Mouse (Mus musculus) small intestine, adult 2 months (tissue): Measurements from ENCODE around the gene Kcng1. TPM values are rescaled to one million over a fixed set of nuclear protein-coding genes. Genes with fewer than 3 reads are reported as not detected.

ENCODE experiments used
- H3K27ac ChIP-seq: fragments of 200-500 bp; 2 replicates; pipeline ENCODE4 v1.5.1; 2012; ENCODE audit warnings: low read depth, low read length, control low read depth, inconsistent platforms; ENCODE audit not compliant: insufficient read depth
- H3K27me3 ChIP-seq: fragments of 200-500 bp; 2 replicates; pipeline ENCODE4 v1.6.1; 2012; ENCODE audit warnings: mild to moderate bottlenecking, moderate library complexity, low read length, inconsistent platforms; ENCODE audit not compliant: control insufficient read depth, insufficient read depth
- H3K36me3 ChIP-seq: fragments of 200-500 bp; 2 replicates; pipeline ENCODE4 v1.6.1; 2012; ENCODE audit warnings: mild to moderate bottlenecking, low read length, control low read depth, inconsistent platforms; ENCODE audit not compliant: control insufficient read depth, insufficient read depth
- H3K4me1 ChIP-seq: fragments of 200-500 bp; 2 replicates; pipeline ENCODE4 v1.6.1; 2012; ENCODE audit warnings: low read length, inconsistent platforms, mixed read lengths; ENCODE audit not compliant: control insufficient read depth, insufficient read depth, insufficient read length
- H3K4me3 ChIP-seq: fragments of 200-500 bp; 2 replicates; pipeline ENCODE4 v1.5.1; 2012; ENCODE audit warnings: low read depth, mild to moderate bottlenecking, control low read depth, inconsistent platforms, low read length, moderate library complexity
- CTCF ChIP-seq: fragments of 200-500 bp; IDR thresholded peaks from 2 replicates; pipeline ENCODE4 v1.5.1; 2012; ENCODE audit warnings: low read depth, mild to moderate bottlenecking, control low read depth, inconsistent platforms, low read length, moderate library complexity, mixed read lengths; ENCODE audit not compliant: insufficient replicate concordance, insufficient read length; ENCODE audit errors: extremely low read depth
- POLR2A ChIP-seq: fragments of 200-500 bp; IDR thresholded peaks from 2 replicates; pipeline ENCODE4 v1.6.1; 2012; ENCODE audit warnings: low read depth, mild to moderate bottlenecking, control low read depth, inconsistent platforms, low read length, moderate library complexity
- WGBS: fragments of 180-500 bp; shearing (Covaris S2); methylation state at CpG from one replicate; pipeline ENCODE4 v1.1.7; 2018; 5-methylcytosine and 5-hydroxymethylcytosine counted together
- polyA plus RNA-seq: library from polyadenylated mRNA; depleted of rRNA; stranded (reverse); fragments of >200 nt; gene quantifications from 2 replicates; pipeline ENCODE4 v1.2.3, GENCODE M21; 2012

The Kcng1 gene
- polyA plus RNA-seq, 1 experiment = 1.3 TPM

- no peaks in the 10 kb centered on the region for H3K27me3 ChIP-seq
- H3K4me3 ChIP-seq = no peak overlapping the region
- no peaks in the 10 kb centered on the region for H3K36me3 ChIP-seq
- WGBS = 30% methylated on average over 2 of the region's 2 CpGs
- H3K27ac ChIP-seq = no peak overlapping the region
- TF ChIP-seq CTCF (0 out of 2 replicates have a peak, but pooled peaks have one; percentile 16), POLR2A (no peak)
- H3K4me1 ChIP-seq = no peaks in the 10 kb centered on the region
Measured at GRCm38 (mm10) chr2:168248856-168249245, 32.7 kb downstream of the Kcng1 start.

GRCm38 (mm10) chr2:168248167-168248855 is 33.2 kb downstream of the Kcng1 start:
- whole genome bisulfite sequencing = 66% methylated on average over 8 of the region's 8 CpGs
- no peak overlapping the region for H3K4me3 ChIP-seq
- no peak for TF ChIP-seq CTCF
- TF ChIP-seq POLR2A = no peak

GRCm38 (mm10) chr2:168245571-168245970 is 36.0 kb downstream of the Kcng1 start:
- H3K27ac ChIP-seq = no peak overlapping the region
- WGBS = 34% methylated on average over 8 of the region's 8 CpGs
- H3K36me3 ChIP-seq = no peaks in the 10 kb centered on the region
- H3K27me3 ChIP-seq = no peaks in the 10 kb centered on the region
- no peaks in the 10 kb centered on the region for H3K4me1 ChIP-seq
- TF ChIP-seq CTCF (no peak), POLR2A (no peak)
- H3K4me3 ChIP-seq = no peak overlapping the region

More at GRCm38 (mm10) chr2:168248167-168248855, 33.2 kb downstream of the Kcng1 start:
- Histone ChIP-seq H3K27me3 (no peaks in the 10 kb centered on the region), H3K36me3 (no peaks in the 10 kb centered on the region), H3K27ac (no peak overlapping the region), H3K4me1 (no peaks in the 10 kb centered on the region)

DNA sequence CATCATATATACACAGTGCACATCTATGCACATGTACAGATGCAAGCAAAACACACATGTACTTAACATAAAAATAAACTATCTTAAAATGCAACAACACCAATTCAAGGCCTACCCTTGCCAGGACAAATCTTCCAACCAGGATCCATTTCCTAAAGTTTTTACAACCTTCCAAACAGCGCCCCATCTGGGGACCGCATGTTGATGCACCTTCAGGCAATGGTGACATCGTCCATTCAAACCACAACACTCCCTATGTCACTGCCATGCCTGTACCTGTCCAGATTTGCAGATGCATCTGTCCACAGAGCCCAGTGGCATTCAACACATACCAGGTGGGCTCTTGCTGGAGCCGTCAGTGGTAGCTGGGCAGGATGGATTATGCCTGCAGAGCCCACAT is 38.3 kb downstream of the Kcng1 start:
- TF ChIP-seq CTCF (no peak), POLR2A (no peak)
- WGBS = 72% methylated on average over 4 of the region's 4 CpGs
- no peak overlapping the region for H3K4me3 ChIP-seq

GRCm38 (mm10) chr2:168242841-168243240 is 38.7 kb downstream of the Kcng1 start:
- Histone ChIP-seq H3K27ac (no peak overlapping the region), H3K4me1 (no peaks in the 10 kb centered on the region), H3K27me3 (no peaks in the 10 kb centered on the region; the same call in none of the 2 replicates), H3K36me3 (no peaks in the 10 kb centered on the region), H3K4me3 (no peak overlapping the region)
- TF ChIP-seq POLR2A (no peak), CTCF (no peak)

More for the DNA sequence above, 38.3 kb downstream of the Kcng1 start:
- Histone ChIP-seq H3K36me3 (no peaks in the 10 kb centered on the region), H3K27ac (no peak overlapping the region), H3K4me1 (no peaks in the 10 kb centered on the region), H3K27me3 (no peaks in the 10 kb centered on the region; the same call in none of the 2 replicates)

DNA sequence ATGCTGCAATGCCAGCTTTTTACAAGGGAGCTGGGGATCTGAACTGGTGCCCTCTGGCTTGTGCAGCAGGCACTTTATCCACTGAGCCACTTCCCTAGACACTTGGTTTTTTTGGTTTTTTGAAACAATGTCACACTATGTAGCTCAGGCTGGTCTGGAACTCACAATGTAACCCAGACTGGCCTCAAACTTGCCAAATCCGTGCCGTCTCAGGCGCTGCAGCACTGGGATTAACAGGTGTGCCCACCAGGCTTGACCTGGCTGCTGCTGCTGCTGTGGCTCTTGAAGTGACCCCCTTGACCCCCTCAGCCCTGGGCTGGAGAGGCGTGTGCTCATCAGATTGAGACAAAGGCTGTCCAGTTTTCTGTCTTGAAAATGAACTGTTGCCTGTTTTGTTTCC is 43.2 kb downstream of the Kcng1 start:
- no peaks in the 10 kb centered on the region; the same call in none of the 2 replicates for H3K27me3 ChIP-seq
- WGBS = 86% methylated on average over 4 of the region's 4 CpGs
- TF ChIP-seq POLR2A (no peak), CTCF (no peak)

DNA sequence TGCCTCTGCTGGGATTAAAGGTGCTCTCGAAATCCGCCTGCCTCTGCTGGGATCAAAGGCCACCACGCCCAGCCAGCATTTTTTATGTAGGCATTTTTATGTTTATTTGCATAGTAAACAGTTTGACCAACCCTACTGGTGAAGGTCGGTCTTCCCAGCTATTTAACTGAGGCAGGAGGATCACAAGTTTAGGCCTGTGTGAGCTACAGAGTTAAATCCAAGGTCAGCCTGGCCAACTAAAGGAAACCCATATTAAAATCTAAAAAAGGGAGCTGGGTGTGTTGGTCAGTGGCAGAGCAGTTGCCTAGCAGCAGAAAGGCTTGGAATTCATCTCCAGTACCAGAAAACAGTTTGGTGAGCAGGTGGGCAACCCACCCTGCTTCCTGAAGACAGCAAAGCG is 48.2 kb downstream of the Kcng1 start:
- Histone ChIP-seq H3K4me1 (peaks cover 6% of the 10 kb centered on the region), H3K27ac (no peak overlapping the region), H3K27me3 (no peaks in the 10 kb centered on the region; the same call in 1 of the 2 replicates), H3K4me3 (no peak overlapping the region), H3K36me3 (0 out of 2 replicates have a peak, but pooled peaks cover 5% of the 10 kb centered on the region)
- 61% methylated on average over 5 of the region's 5 CpGs for WGBS
- no peak for TF ChIP-seq POLR2A
- no peak for TF ChIP-seq CTCF

More for the DNA sequence above, 43.2 kb downstream of the Kcng1 start:
- no peaks in the 10 kb centered on the region for H3K4me1 ChIP-seq
- 0 out of 2 replicates have a peak, but pooled peaks cover 3% of the 10 kb centered on the region for H3K36me3 ChIP-seq
- H3K4me3 ChIP-seq = no peak overlapping the region
- no peak overlapping the region for H3K27ac ChIP-seq

DNA sequence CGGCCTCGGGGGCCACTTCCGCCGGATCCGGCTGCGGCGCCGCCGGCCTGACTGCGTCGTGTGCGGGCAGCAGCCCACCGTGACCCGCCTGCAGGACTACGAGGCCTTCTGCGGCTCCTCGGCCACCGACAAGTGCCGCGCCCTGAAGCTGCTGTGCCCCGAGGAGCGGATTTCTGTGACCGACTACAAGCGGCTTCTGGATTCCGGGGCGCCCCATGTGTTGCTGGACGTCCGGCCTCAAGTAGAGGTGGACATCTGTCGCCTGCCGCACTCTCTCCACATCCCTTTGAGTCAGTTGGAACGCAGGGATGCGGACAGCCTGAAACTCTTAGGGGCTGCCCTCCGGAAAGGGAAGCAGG is 50.1 kb downstream of the Kcng1 start:
- peaks cover 8% of the 10 kb centered on the region for H3K36me3 ChIP-seq
- H3K4me3 ChIP-seq = peak overlapping the region; percentile 82
- peaks cover 6% of the 10 kb centered on the region for H3K4me1 ChIP-seq
- WGBS = 52% methylated on average over 33 of the region's 33 CpGs
- TF ChIP-seq CTCF (no peak), POLR2A (no peak)
- no peaks in the 10 kb centered on the region for H3K27me3 ChIP-seq
- no peak overlapping the region for H3K27ac ChIP-seq
